Mouse (Mus musculus): ENCODE data around the gene Actl11. TPM values are rescaled to one million over a fixed set of nuclear protein-coding genes. Genes with fewer than 3 reads are reported as not detected.

The Actl11 gene
- polyA plus RNA-seq, 1 experiment from 2014 or later: not detected

DNA sequence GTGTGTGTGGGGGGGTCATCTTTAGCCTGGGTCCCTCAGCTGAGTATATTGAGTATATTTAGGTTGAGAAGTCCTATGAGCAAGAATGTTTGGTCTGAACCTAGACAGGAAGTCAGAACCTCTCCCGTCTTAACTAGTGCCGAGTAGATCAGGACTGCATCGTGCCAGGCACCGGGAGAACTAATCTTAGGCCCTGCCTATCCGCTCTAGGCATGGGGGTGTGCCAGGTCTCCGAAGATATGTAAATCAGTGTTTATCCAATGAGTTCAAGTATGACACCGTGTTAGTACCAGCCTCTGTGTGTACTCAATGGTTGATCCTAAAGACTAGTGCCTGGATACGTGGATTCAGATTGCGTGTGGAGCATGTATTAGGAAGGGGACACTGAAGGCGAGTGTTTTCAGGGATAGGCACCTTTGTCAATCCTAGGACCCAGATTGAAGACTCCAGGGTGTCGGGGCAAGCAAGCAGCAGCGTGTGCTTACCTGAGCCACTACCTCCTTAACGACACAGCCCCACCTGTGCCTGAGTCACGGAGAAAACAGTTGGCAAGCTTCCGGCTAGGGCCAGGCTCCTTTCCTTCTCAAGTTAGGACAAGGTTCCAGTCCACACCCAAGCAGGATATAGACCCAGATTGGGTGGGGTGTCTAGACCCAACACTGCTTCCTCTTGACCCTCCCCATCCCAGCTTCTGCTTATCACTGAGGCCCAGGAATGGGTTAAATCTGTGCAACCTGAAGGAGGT is 18.1 kb upstream of the Actl11 start:
- H3K4me2 ChIP-seq (ENCODE audit: low read depth): no peak overlapping the region
- H3K9ac ChIP-seq (ENCODE audit: low read length): no peak overlapping the region
- no peak for ATAC-seq (ENCODE audit: insufficient read depth, low FRiP score, low TSS enrichment)
- 93% methylated on average over 15 of the region's 15 CpGs for WGBS
- no peak for DNase-seq (ENCODE audit: low spot score)
- no peaks in the 10 kb centered on the region for H3K27me3 ChIP-seq (ENCODE audit: control insufficient read depth, insufficient read depth, low read length)
- H3K4me1 ChIP-seq (ENCODE audit: control insufficient read depth, insufficient read depth, low read length): peaks cover 7% of the 10 kb centered on the region
- no peaks in the 10 kb centered on the region for H3K9me3 ChIP-seq (ENCODE audit: control insufficient read depth, low read length)
- H3K36me3 ChIP-seq (ENCODE audit: control insufficient read depth, insufficient read depth, low read length): no peaks in the 10 kb centered on the region
- no peak overlapping the region for H3K4me3 ChIP-seq (ENCODE audit: low read depth, low read length)
- no peak overlapping the region for H3K27ac ChIP-seq (ENCODE audit: low read depth, low read length)

DNA sequence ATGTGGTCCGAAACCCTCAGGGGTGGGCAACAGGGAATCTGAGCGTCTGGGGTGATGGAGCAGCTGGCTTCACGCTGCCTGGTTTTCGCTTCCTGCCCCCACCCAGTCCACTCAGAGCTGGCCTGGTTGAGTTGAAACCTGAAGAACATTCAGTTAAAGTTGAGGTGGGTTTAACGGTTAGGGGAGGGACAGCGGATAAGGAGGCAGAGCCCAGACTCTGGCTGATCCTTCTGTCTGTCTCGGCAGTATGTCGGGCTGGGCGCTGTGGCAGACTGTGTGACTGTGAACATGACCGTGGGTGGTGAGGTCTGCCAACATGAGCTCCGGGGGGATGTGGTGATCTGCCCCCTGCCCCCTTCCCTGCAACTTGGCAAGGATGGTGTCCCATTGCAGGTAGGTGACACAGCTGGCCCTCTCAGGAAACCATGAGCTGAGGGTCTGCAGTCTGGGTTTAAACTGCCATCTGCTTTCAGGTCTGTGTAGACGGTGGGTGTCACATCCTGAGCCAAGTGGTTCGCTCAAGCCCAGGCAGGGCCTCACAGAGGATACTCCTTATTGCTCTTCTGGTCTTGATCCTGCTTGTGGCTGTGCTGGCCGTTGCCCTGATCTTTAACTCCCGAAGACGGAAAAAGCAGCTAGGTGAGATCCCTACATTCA is 13.4 kb upstream of the Actl11 start:
- Histone ChIP-seq H3K4me2 (ENCODE audit: low read depth) (no peak overlapping the region), H3K4me1 (ENCODE audit: control insufficient read depth, insufficient read depth, low read length) (peaks cover 5% of the 10 kb centered on the region), H3K4me3 (ENCODE audit: low read depth, low read length) (no peak overlapping the region), H3K27ac (ENCODE audit: low read depth, low read length) (no peak overlapping the region), H3K36me3 (ENCODE audit: control insufficient read depth, insufficient read depth, low read length) (no peaks in the 10 kb centered on the region), H3K27me3 (ENCODE audit: control insufficient read depth, insufficient read depth, low read length) (no peaks in the 10 kb centered on the region), H3K9me3 (ENCODE audit: control insufficient read depth, low read length) (no peaks in the 10 kb centered on the region), H3K9ac (ENCODE audit: low read length) (no peak overlapping the region)
- ATAC-seq (ENCODE audit: insufficient read depth, low FRiP score, low TSS enrichment): no peak
- 73% methylated on average over 16 of the region's 16 CpGs for WGBS
- no peak for DNase-seq (ENCODE audit: low spot score)

DNA sequence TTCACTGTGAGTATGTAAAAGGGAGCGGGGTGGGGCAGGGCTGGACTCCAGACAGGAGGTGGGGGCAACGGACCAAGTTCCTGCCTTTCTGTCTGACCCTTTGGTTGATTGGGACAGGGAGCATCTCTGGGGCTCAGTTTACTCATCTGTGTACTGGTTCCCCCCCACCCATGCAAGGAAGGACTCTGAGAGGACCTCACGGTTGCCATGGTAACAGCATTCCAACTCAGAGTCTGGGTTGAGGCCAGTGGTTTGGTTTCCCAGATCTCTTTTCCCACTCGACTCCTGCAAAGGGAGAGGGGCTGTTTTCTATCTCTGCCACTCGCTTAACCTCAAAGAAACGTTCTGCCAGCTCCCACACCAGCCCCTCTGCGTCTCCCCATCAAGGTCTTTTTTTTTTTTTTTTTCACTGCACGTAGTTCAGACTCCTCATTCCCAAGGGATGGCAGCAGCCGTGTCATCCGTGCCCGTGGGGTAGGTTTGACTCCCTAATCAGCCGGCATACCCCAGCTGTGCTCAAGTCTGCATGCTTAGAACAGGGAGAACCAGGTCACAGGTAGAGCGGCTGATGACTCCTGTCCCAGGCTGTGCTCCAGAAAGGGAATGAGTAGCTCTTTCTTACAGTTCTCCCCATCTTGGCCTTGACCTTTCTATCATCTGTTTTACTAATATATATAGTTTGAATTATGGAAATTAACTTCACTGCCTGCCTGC is 10.2 kb upstream of the Actl11 start:
- H3K9ac ChIP-seq (ENCODE audit: low read length): no peak overlapping the region
- no peak overlapping the region for H3K4me3 ChIP-seq (ENCODE audit: low read depth, low read length)
- no peaks in the 10 kb centered on the region for H3K27me3 ChIP-seq (ENCODE audit: control insufficient read depth, insufficient read depth, low read length)
- DNase-seq (ENCODE audit: low spot score) (no peak), ATAC-seq (ENCODE audit: insufficient read depth, low FRiP score, low TSS enrichment) (no peak)
- H3K4me1 ChIP-seq (ENCODE audit: control insufficient read depth, insufficient read depth, low read length): peaks cover 5% of the 10 kb centered on the region
- WGBS: 55% methylated on average over 13 of the region's 13 CpGs
- H3K4me2 ChIP-seq (ENCODE audit: low read depth): no peak overlapping the region
- no peaks in the 10 kb centered on the region for H3K9me3 ChIP-seq (ENCODE audit: control insufficient read depth, low read length)
- H3K36me3 ChIP-seq (ENCODE audit: control insufficient read depth, insufficient read depth, low read length): no peaks in the 10 kb centered on the region
- no peak overlapping the region for H3K27ac ChIP-seq (ENCODE audit: low read depth, low read length)

DNA sequence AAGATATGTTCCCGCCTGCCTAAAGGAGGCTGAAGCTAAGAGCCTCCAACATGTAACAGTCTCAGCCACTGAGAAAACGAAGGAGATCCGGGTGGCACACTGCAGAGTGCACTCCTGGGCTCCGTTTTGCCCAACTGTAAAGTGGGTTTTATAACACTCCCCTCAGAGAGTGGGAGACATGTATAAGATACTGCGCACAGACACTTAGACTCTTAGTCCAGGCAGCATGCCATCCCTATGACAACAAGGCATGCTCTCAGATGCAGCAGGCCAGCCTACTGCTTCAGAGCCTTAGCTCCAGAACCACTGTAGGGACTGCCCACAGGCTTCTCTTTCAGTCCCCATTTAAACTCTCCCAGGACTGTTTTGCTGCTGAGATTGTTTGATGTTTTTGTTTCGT is 9.4 kb upstream of the Actl11 start:
- Histone ChIP-seq H3K9me3 (ENCODE audit: control insufficient read depth, low read length) (no peaks in the 10 kb centered on the region), H3K36me3 (ENCODE audit: control insufficient read depth, insufficient read depth, low read length) (no peaks in the 10 kb centered on the region), H3K27me3 (ENCODE audit: control insufficient read depth, insufficient read depth, low read length) (no peaks in the 10 kb centered on the region), H3K4me2 (ENCODE audit: low read depth) (no peak overlapping the region), H3K27ac (ENCODE audit: low read depth, low read length) (no peak overlapping the region), H3K9ac (ENCODE audit: low read length) (no peak overlapping the region), H3K4me3 (ENCODE audit: low read depth, low read length) (no peak overlapping the region), H3K4me1 (ENCODE audit: control insufficient read depth, insufficient read depth, low read length) (peaks cover 5% of the 10 kb centered on the region)
- WGBS: 84% methylated on average over 6 of the region's 6 CpGs
- ATAC-seq (ENCODE audit: insufficient read depth, low FRiP score, low TSS enrichment): no peak
- DNase-seq (ENCODE audit: low spot score): no peak

DNA sequence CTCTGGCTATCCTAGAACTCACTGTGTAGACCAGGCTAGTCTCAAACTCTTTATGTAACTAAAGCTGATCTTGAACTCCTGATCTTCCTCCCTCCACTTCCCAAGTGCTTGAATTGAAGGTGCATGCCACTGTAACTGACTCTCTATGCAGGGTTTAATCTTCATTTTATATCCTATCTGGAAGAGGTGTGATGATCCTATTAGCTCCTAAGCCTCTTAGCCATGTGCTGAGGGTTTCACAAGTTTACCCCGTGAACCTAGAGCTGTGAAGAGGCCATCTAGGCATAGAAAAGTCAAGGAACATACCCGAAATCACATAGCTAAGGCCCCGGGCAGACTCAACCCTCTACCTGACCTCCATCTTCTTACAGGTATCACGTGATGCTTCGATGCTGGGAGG is 8.8 kb upstream of the Actl11 start:
- ATAC-seq (ENCODE audit: insufficient read depth, low FRiP score, low TSS enrichment) (no peak), DNase-seq (ENCODE audit: low spot score) (no peak)
- no peaks in the 10 kb centered on the region for H3K27me3 ChIP-seq (ENCODE audit: control insufficient read depth, insufficient read depth, low read length)
- H3K9ac ChIP-seq (ENCODE audit: low read length): no peak overlapping the region
- no peaks in the 10 kb centered on the region for H3K9me3 ChIP-seq (ENCODE audit: control insufficient read depth, low read length)
- no peak overlapping the region for H3K4me2 ChIP-seq (ENCODE audit: low read depth)
- 89% methylated on average over 5 of the region's 5 CpGs for WGBS
- H3K27ac ChIP-seq (ENCODE audit: low read depth, low read length): no peak overlapping the region
- peaks cover 5% of the 10 kb centered on the region for H3K4me1 ChIP-seq (ENCODE audit: control insufficient read depth, insufficient read depth, low read length)
- no peaks in the 10 kb centered on the region for H3K36me3 ChIP-seq (ENCODE audit: control insufficient read depth, insufficient read depth, low read length)
- H3K4me3 ChIP-seq (ENCODE audit: low read depth, low read length): no peak overlapping the region

DNA sequence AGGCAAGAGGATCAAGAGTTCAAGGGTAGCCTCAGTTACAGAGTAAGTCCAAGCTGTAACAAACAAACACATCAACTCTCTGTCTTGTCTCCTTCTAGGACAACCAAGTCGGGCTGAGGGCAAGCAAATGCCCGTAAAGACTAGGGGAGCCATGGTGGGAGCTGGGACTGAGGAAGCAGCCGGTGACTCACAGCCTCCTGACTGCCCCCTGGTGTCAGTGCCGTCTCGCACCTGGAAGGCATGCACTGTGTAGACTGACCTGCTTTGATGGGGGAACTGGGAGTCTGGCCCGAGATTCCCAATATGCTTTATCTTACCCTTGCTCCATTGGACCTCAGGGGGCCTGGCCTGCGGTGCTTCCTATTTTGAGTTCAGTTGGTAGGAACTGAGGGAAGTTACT is 5.2 kb upstream of the Actl11 start:
- no peaks in the 10 kb centered on the region for H3K36me3 ChIP-seq (ENCODE audit: control insufficient read depth, insufficient read depth, low read length)
- H3K9me3 ChIP-seq (ENCODE audit: control insufficient read depth, low read length): no peaks in the 10 kb centered on the region
- no peak for DNase-seq (ENCODE audit: low spot score)
- H3K4me3 ChIP-seq (ENCODE audit: low read depth, low read length): no peak overlapping the region
- peaks cover 3% of the 10 kb centered on the region for H3K4me1 ChIP-seq (ENCODE audit: control insufficient read depth, insufficient read depth, low read length)
- H3K27me3 ChIP-seq (ENCODE audit: control insufficient read depth, insufficient read depth, low read length): no peaks in the 10 kb centered on the region
- H3K9ac ChIP-seq (ENCODE audit: low read length): no peak overlapping the region
- no peak overlapping the region for H3K27ac ChIP-seq (ENCODE audit: low read depth, low read length)
- ATAC-seq (ENCODE audit: insufficient read depth, low FRiP score, low TSS enrichment): no peak
- no peak overlapping the region for H3K4me2 ChIP-seq (ENCODE audit: low read depth)
- WGBS: 37% methylated on average over 7 of the region's 7 CpGs

DNA sequence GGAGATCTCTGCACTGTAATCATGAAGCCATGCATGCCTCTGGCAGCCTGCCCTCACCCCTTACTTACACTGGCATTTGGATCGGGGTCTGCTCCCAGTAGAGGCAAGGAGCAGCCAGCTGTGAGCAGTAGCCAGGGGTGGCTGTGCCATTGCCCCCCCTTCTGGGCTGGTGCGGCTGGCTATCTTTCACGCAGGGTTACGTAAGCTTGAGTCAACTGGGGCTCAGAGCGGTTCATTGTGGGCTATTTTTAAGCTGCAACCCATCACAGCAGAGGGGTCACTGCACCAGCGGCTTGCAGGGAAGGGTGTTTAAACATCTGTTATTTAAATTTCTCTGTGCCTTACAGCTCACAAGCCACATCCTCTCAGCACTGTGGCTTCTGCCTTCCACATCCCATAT is 4.3 kb upstream of the Actl11 start:
- H3K4me1 ChIP-seq (ENCODE audit: control insufficient read depth, insufficient read depth, low read length): no peaks in the 10 kb centered on the region
- ATAC-seq (ENCODE audit: insufficient read depth, low FRiP score, low TSS enrichment) (no peak), DNase-seq (ENCODE audit: low spot score) (no peak)
- H3K36me3 ChIP-seq (ENCODE audit: control insufficient read depth, insufficient read depth, low read length): no peaks in the 10 kb centered on the region
- no peaks in the 10 kb centered on the region for H3K9me3 ChIP-seq (ENCODE audit: control insufficient read depth, low read length)
- no peaks in the 10 kb centered on the region for H3K27me3 ChIP-seq (ENCODE audit: control insufficient read depth, insufficient read depth, low read length)
- no peak overlapping the region for H3K9ac ChIP-seq (ENCODE audit: low read length)
- no peak overlapping the region for H3K27ac ChIP-seq (ENCODE audit: low read depth, low read length)
- no peak overlapping the region for H3K4me2 ChIP-seq (ENCODE audit: low read depth)
- no peak overlapping the region for H3K4me3 ChIP-seq (ENCODE audit: low read depth, low read length)
- WGBS: 46% methylated on average over 6 of the region's 6 CpGs

DNA sequence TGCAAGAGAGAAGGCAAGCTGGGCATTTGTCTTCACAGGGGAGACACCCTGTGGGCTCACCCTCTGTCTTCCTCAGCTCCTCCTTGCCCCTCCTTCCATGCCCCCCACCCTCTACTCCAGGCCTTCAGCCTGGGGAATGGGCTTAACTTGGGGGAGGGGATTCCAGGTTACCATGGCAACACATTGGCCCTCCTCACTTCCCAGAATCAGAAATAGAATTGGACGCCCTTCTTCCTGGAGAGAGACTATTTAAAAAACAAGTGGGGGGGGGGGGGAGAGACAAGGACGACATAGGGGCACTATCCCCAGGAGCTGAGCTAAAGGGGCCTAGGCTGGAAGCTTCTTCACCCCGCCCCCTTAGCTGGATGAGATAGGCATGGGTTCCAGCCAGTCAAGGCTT is 3.0 kb upstream of the Actl11 start:
- no peak for ATAC-seq (ENCODE audit: insufficient read depth, low FRiP score, low TSS enrichment)
- Histone ChIP-seq H3K9me3 (ENCODE audit: control insufficient read depth, low read length) (no peaks in the 10 kb centered on the region), H3K4me1 (ENCODE audit: control insufficient read depth, insufficient read depth, low read length) (no peaks in the 10 kb centered on the region), H3K4me2 (ENCODE audit: low read depth) (no peak overlapping the region), H3K9ac (ENCODE audit: low read length) (no peak overlapping the region), H3K27me3 (ENCODE audit: control insufficient read depth, insufficient read depth, low read length) (no peaks in the 10 kb centered on the region), H3K36me3 (ENCODE audit: control insufficient read depth, insufficient read depth, low read length) (no peaks in the 10 kb centered on the region), H3K27ac (ENCODE audit: low read depth, low read length) (no peak overlapping the region), H3K4me3 (ENCODE audit: low read depth, low read length) (no peak overlapping the region)
- WGBS: 27% methylated on average over 3 of the region's 3 CpGs
- DNase-seq (ENCODE audit: low spot score): no peak
